Mouse (Mus musculus) ES-Bruce4 (cell line): Measurements from ENCODE around the gene Satb1.

Experiments
- CTCF ChIP-seq: IDR thresholded peaks from one replicate; pipeline ENCODE4 v1.8.1; 2011; ENCODE audit warnings: low read depth, low read length
- EP300 ChIP-seq: IDR thresholded peaks from 2 replicates; pipeline ENCODE4 v1.6.1; 2011; ENCODE audit warnings: low read depth, low read length; ENCODE audit not compliant: insufficient read depth
- POLR2A ChIP-seq: IDR thresholded peaks from one replicate; pipeline ENCODE4 v1.8.1; 2011; ENCODE audit warnings: low read length; ENCODE audit not compliant: insufficient read depth

DNA sequence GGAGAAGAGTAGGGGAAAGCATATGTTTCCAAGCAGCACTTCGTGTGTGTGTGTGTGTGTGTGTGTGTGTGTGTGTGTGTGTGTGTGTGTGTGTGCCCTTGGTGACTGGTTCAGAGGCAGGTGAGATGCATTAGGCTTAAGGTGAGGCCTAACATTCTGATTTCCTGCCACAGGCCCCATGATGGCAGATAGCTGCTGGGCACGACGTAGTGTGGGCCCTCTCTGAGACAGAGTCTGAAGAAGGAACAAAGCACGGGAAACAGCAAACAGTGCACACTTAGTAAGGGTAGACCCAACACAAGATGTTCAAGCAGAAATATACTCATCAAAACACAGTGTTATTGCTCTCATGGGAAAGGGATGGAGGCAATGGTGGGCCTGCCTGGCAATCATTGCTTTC is 24.5 kb upstream of the Satb1 start:
- TF ChIP-seq CTCF (no peak), POLR2A (no peak), EP300 (no peak)
